8 mouse cellular contexts compared by ENCODE assay signal in the genomic region with DNA sequence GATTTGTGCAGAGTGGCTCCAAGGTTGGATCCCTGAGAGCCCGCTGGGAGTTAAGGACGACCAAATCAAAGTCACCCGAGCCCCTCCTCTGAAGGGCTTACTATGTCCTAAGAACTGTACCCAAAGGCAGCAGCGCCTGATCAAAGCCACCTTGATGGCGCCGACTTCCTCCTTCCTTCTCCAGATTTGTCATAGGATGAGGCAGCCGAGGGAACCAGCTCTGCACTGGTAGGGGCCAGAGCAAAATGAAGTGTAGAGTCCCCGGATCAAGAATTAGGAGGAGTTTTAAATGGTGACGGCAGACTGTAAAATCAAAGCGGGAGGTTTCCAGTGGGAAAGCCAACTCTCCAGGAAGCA. TPM values are rescaled to one million over a fixed set of nuclear protein-coding genes. Genes with fewer than 3 reads are reported as not detected.
A peak's percentile ranks its signal among the peaks of the same experiment; 100 is the strongest.
DNase-seq lines count a peak whose midpoint lies in the region; ATAC-seq lines count a peak whose summit lies in the region.

No protein-coding gene starts in this region.

- no peak for DNase-seq in kidney, postnatal 14 days
- no peak for DNase-seq in embryonic facial prominence, embryonic 11.5 days (ENCODE audit: low spot score)
- no peak for DNase-seq in urinary bladder, adult 18-20 months (ENCODE audit: low spot score in 2 of 2)
- no peak for DNase-seq in adrenal gland, adult 8-10 months
- no peak for DNase-seq in embryo, embryonic 10.5 days (ENCODE audit: low spot score)

- peaks cover 6% of the 10 kb centered on the region; the same call in 1 of the 2 replicates for H3K9me3 ChIP-seq in kidney, embryonic 14.5 days (ENCODE audit: control insufficient read depth, low read length)
- H3K9me3 ChIP-seq in embryonic facial prominence, embryonic 11.5 days (replicated peaks; ENCODE audit: control insufficient read depth, low read length): no peaks in the 10 kb centered on the region
- 0 out of 2 replicates have a peak, but pooled peaks cover 6% of the 10 kb centered on the region for H3K9me3 ChIP-seq in hindbrain, embryonic 12.5 days (replicated peaks)
- H3K9me3 ChIP-seq in midbrain, embryonic 13.5 days: peaks cover 5% of the 10 kb centered on the region

- peaks cover 15% of the 10 kb centered on the region for H3K4me1 ChIP-seq in kidney, embryonic 14.5 days (ENCODE audit: control insufficient read depth, insufficient read depth, low read length)
- H3K4me1 ChIP-seq in embryonic facial prominence, embryonic 11.5 days (ENCODE audit: control insufficient read depth, insufficient read depth, low read length): no peaks in the 10 kb centered on the region
- peaks cover 36% of the 10 kb centered on the region for H3K4me1 ChIP-seq in hindbrain, embryonic 12.5 days
- H3K4me1 ChIP-seq in midbrain, embryonic 13.5 days (replicated peaks): peaks cover 44% of the 10 kb centered on the region

- peak overlapping the region; percentile 68 for H3K27ac ChIP-seq in kidney, embryonic 14.5 days (ENCODE audit: low read depth, low read length)
- H3K27ac ChIP-seq in embryonic facial prominence, embryonic 11.5 days (replicated peaks; ENCODE audit: low read depth, low read length): no peak overlapping the region
- H3K27ac ChIP-seq in hindbrain, embryonic 12.5 days: peak overlapping the region; percentile 67
- H3K27ac ChIP-seq in midbrain, embryonic 13.5 days: peak overlapping the region; percentile 66

- WGBS in kidney, embryonic 14.5 days: 4% methylated on average over 10 of the region's 10 CpGs
- 7% methylated on average over 10 of the region's 10 CpGs for WGBS in embryonic facial prominence, embryonic 11.5 days
- 6% methylated on average over 10 of the region's 10 CpGs for WGBS in hindbrain, embryonic 12.5 days
- WGBS in midbrain, embryonic 13.5 days: 6% methylated on average over 10 of the region's 10 CpGs

- no peaks in the 10 kb centered on the region for H3K36me3 ChIP-seq in kidney, embryonic 14.5 days (ENCODE audit: control insufficient read depth, insufficient read depth, low read length)
- no peaks in the 10 kb centered on the region for H3K36me3 ChIP-seq in embryonic facial prominence, embryonic 11.5 days (replicated peaks; ENCODE audit: control insufficient read depth, insufficient read depth, low read depth, low read length)
- no peaks in the 10 kb centered on the region for H3K36me3 ChIP-seq in hindbrain, embryonic 12.5 days
- no peaks in the 10 kb centered on the region for H3K36me3 ChIP-seq in midbrain, embryonic 13.5 days

- H3K4me3 ChIP-seq in kidney, embryonic 14.5 days (ENCODE audit: low read length): peak overlapping the region; percentile 17
- H3K4me3 ChIP-seq in embryonic facial prominence, embryonic 11.5 days (ENCODE audit: low read depth, low read length): 0 out of 2 replicates have a peak overlapping the region, but pooled peaks have one; percentile 3
- H3K4me3 ChIP-seq in hindbrain, embryonic 12.5 days: no peak overlapping the region
- H3K4me3 ChIP-seq in midbrain, embryonic 13.5 days (replicated peaks): peak overlapping the region; percentile 11; the same call in 1 of the 2 replicates

- H3K9ac ChIP-seq in kidney, embryonic 14.5 days (ENCODE audit: low read depth, low read length): peak overlapping the region; percentile 40; the same call in 1 of the 2 replicates
- H3K9ac ChIP-seq in embryonic facial prominence, embryonic 11.5 days (replicated peaks; ENCODE audit: low read length): peak overlapping the region; percentile 47; the same call in 1 of the 2 replicates
- no peak overlapping the region for H3K9ac ChIP-seq in hindbrain, embryonic 12.5 days
- peak overlapping the region; percentile 33; the same call in 1 of the 2 replicates for H3K9ac ChIP-seq in midbrain, embryonic 13.5 days (replicated peaks)

- H3K27me3 ChIP-seq in kidney, embryonic 14.5 days (ENCODE audit: control insufficient read depth, insufficient read depth, low read length): no peaks in the 10 kb centered on the region
- no peaks in the 10 kb centered on the region for H3K27me3 ChIP-seq in embryonic facial prominence, embryonic 11.5 days (ENCODE audit: control insufficient read depth, insufficient read depth, low read length)
- no peaks in the 10 kb centered on the region for H3K27me3 ChIP-seq in hindbrain, embryonic 12.5 days
- no peaks in the 10 kb centered on the region for H3K27me3 ChIP-seq in midbrain, embryonic 13.5 days

- peak overlapping the region; percentile 44 for H3K4me2 ChIP-seq in kidney, embryonic 14.5 days (replicated peaks; ENCODE audit: low read depth, low read length)
- peak overlapping the region; percentile 26 for H3K4me2 ChIP-seq in embryonic facial prominence, embryonic 11.5 days (ENCODE audit: low read depth, low read length)
- H3K4me2 ChIP-seq in hindbrain, embryonic 12.5 days (replicated peaks): peak overlapping the region; percentile 41
- peak overlapping the region; percentile 41 for H3K4me2 ChIP-seq in midbrain, embryonic 13.5 days (replicated peaks)

- no peak; the same call in 1 of the 2 replicates for ATAC-seq in kidney, embryonic 14.5 days (ENCODE audit: low FRiP score, low TSS enrichment)
- no peak for ATAC-seq in embryonic facial prominence, embryonic 11.5 days (replicated peaks; ENCODE audit: insufficient number of reproducible peaks, low FRiP score, low TSS enrichment, low read depth)
- peak; percentile 61; the same call in 1 of the 2 replicates for ATAC-seq in hindbrain, embryonic 12.5 days (ENCODE audit: low FRiP score)
- no peak; the same call in 1 of the 2 replicates for ATAC-seq in midbrain, embryonic 13.5 days

RNA-seq across cellular contexts. Expression of a gene that starts 10.6 kb away (rescaled TPM):
- 13.8 and 16.2 TPM in 2 replicates for polyA plus RNA-seq in kidney, embryonic 14.5 days (2014; fragmentation: Nextera tagmentation; extraction: Ambion mirVana)
- 5.7 and 6.4 TPM in 2 replicates for polyA plus RNA-seq in embryonic facial prominence, embryonic 11.5 days (2014; fragmentation: Nextera tagmentation; extraction: Ambion mirVana)
- polyA plus RNA-seq in hindbrain, embryonic 12.5 days (2016; fragmentation: Nextera tagmentation; extraction: Ambion mirVana): 17.5 and 19.2 TPM in 2 replicates
- polyA plus RNA-seq in midbrain, embryonic 13.5 days (2015; fragmentation: Nextera tagmentation; extraction: Ambion mirVana): 12.5 and 13.9 TPM in 2 replicates
- total RNA-seq in adrenal gland, adult 8-10 months (2022): 10 to 100 TPM; 14.7 to 25.2 (median 18.0) TPM
